Comparison of ENCODE assay signal across 23 mouse cellular contexts in genomic region chr17:88248625-88249024, GRCm38 (mm10).
A peak's percentile ranks its signal among the peaks of the same experiment; 100 is the strongest.
DNase-seq lines count a peak whose midpoint lies in the region; ATAC-seq and TF ChIP-seq lines count a peak whose summit lies in the region.
"Had no signal": no experiment of that assay in that cellular context is flagged by ENCODE, and none has a peak within 500 bp of the region (broad histone marks: within the 10 kb centered on the region; RNA-seq: fewer than 3 reads in every experiment).

No protein-coding gene starts in this region.

- DNase-seq in midbrain, embryonic 11.5 days (ENCODE audit: low spot score, missing footprints) = no peak
- peak; percentile 53 for DNase-seq in MEL (ENCODE audit: low read depth, low spot score)
- no peak for DNase-seq in hindbrain, embryonic 14.5 days (ENCODE audit: low spot score)
- DNase-seq in thymus, adult 2 months = no peak
- no peak for DNase-seq in midbrain, postnatal 0 days (ENCODE audit: low spot score)
- DNase-seq: adrenal gland, adult 2 months; adrenal gland, postnatal 25 days; cerebellum, adult 2 months; cerebellum, postnatal 10 days; gastrocnemius, adult 2 months; gastrocnemius, postnatal 25 days; heart, postnatal 10 days; heart, postnatal 4 days had no signal

- H3K4me1 ChIP-seq in midbrain, embryonic 13.5 days (replicated peaks) = peaks cover 6% of the 10 kb centered on the region
- no peaks in the 10 kb centered on the region for H3K4me1 ChIP-seq in midbrain, embryonic 11.5 days (ENCODE audit: control insufficient read depth, insufficient read depth, low read length)
- peaks cover 3% of the 10 kb centered on the region in 2 experiments; a peak in 1 of 4 replicates for H3K4me1 ChIP-seq in MEL (ENCODE audit: control insufficient read depth in 1 of 2, insufficient read depth in 2 of 2, low read length in 2 of 2)
- H3K4me1 ChIP-seq in hindbrain, embryonic 14.5 days (replicated peaks; ENCODE audit: control insufficient read depth, insufficient read depth, low read length) = peaks cover 4% of the 10 kb centered on the region; the same call in 1 of the 2 replicates
- peaks cover 4% of the 10 kb centered on the region; the same call in 1 of the 2 replicates for H3K4me1 ChIP-seq in thymus, adult 2 months (replicated peaks; ENCODE audit: control insufficient read depth, insufficient read depth, low read length)
- H3K4me1 ChIP-seq in midbrain, postnatal 0 days (ENCODE audit: insufficient read depth, low read length) = 0 out of 2 replicates have a peak, but pooled peaks cover 3% of the 10 kb centered on the region

- no peak for TF ChIP-seq POLR2A in MEL (IDR thresholded peaks at IDR 0.05; ENCODE audit: control insufficient read depth in 1 of 2, insufficient read depth in 1 of 2, low read depth in 1 of 2, low read length in 2 of 2, poor library complexity in 1 of 2)
- no peak for TF ChIP-seq POLR2A in thymus, adult 2 months (IDR thresholded peaks at IDR 0.05; ENCODE audit: control insufficient read depth, extremely low read depth, insufficient read depth, low read length, poor library complexity)

- H3K4me3 ChIP-seq in midbrain, embryonic 13.5 days (replicated peaks) = no peak overlapping the region
- no peak overlapping the region for H3K4me3 ChIP-seq in midbrain, embryonic 11.5 days (ENCODE audit: low read depth, low read length)
- no peak overlapping the region for H3K4me3 ChIP-seq in MEL (ENCODE audit: control insufficient read depth in 1 of 2, insufficient read depth in 1 of 2, low read depth in 2 of 2, low read length in 2 of 2)
- no peak overlapping the region for H3K4me3 ChIP-seq in hindbrain, embryonic 14.5 days (replicated peaks; ENCODE audit: low read length)
- no peak overlapping the region for H3K4me3 ChIP-seq in thymus, adult 2 months (ENCODE audit: control insufficient read depth, insufficient read depth, low read length)
- no peak overlapping the region for H3K4me3 ChIP-seq in midbrain, postnatal 0 days (ENCODE audit: low read depth, low read length)
- H3K4me3 ChIP-seq: embryonic facial prominence, embryonic 15.5 days; erythroblast, embryonic 14.5 days; forebrain, embryonic 10.5 days; gastrocnemius, adult 2 months; hindbrain, embryonic 13.5 days had no signal

- ATAC-seq in midbrain, embryonic 13.5 days = no peak
- no peak for ATAC-seq in midbrain, embryonic 11.5 days (ENCODE audit: low FRiP score)
- 0 out of 2 replicates have a peak, but pooled peaks have one; percentile 26 for ATAC-seq in megakaryocyte progenitor cell, adult 5-6 weeks (replicated peaks; ENCODE audit: poor library complexity)
- no peak for ATAC-seq in hindbrain, embryonic 14.5 days (ENCODE audit: low FRiP score)
- ATAC-seq in midbrain, postnatal 0 days (ENCODE audit: low FRiP score) = no peak
- ATAC-seq: activated CD4-positive, CD25-positive, alpha-beta regulatory T cell, adult 4 months; CD4-positive, CD25-positive, alpha-beta regulatory T cell, adult 4 months; forebrain, embryonic 14.5 days; intestine, embryonic 16.5 days had no signal

- H3K4me2 ChIP-seq in midbrain, embryonic 13.5 days (replicated peaks) = no peak overlapping the region
- no peak overlapping the region for H3K4me2 ChIP-seq in midbrain, embryonic 11.5 days
- no peak overlapping the region for H3K4me2 ChIP-seq in hindbrain, embryonic 14.5 days (replicated peaks)
- no peak overlapping the region for H3K4me2 ChIP-seq in midbrain, postnatal 0 days (ENCODE audit: low read depth, low read length, poor library complexity, severe bottlenecking)
- H3K4me2 ChIP-seq: embryonic facial prominence, embryonic 15.5 days; hindbrain, embryonic 13.5 days had no signal

- no peaks in the 10 kb centered on the region for H3K79me2 ChIP-seq in MEL (ENCODE audit: control insufficient read depth, insufficient read depth, low read length, poor library complexity)

- no peak for TF ChIP-seq RAD21 in MEL (IDR thresholded peaks at IDR 0.05; ENCODE audit: low read depth, low read length)

- TF ChIP-seq EP300 in MEL (IDR thresholded peaks at IDR 0.05; ENCODE audit: low read depth in 1 of 2, low read length in 2 of 2) = no peak

- no peaks in the 10 kb centered on the region for H3K36me3 ChIP-seq in midbrain, embryonic 13.5 days
- H3K36me3 ChIP-seq in midbrain, embryonic 11.5 days (ENCODE audit: control insufficient read depth, insufficient read depth, low read length) = no peaks in the 10 kb centered on the region
- peaks cover 0 to 2% of the 10 kb centered on the region in 2 experiments; a peak in 1 of 4 replicates for H3K36me3 ChIP-seq in MEL (ENCODE audit: control insufficient read depth in 1 of 2, insufficient read depth in 2 of 2, low read length in 2 of 2)
- no peaks in the 10 kb centered on the region for H3K36me3 ChIP-seq in hindbrain, embryonic 14.5 days (replicated peaks; ENCODE audit: control insufficient read depth, insufficient read depth)
- H3K36me3 ChIP-seq in thymus, adult 2 months (ENCODE audit: control insufficient read depth, insufficient read depth, low read length) = no peaks in the 10 kb centered on the region
- no peaks in the 10 kb centered on the region for H3K36me3 ChIP-seq in midbrain, postnatal 0 days (ENCODE audit: insufficient read depth, low read length)
- H3K36me3 ChIP-seq: embryonic facial prominence, embryonic 15.5 days; forebrain, embryonic 10.5 days; hindbrain, embryonic 13.5 days had no signal

- H3K9ac ChIP-seq in midbrain, embryonic 13.5 days (replicated peaks) = 0 out of 2 replicates have a peak overlapping the region, but pooled peaks have one; percentile 7
- no peak overlapping the region for H3K9ac ChIP-seq in midbrain, embryonic 11.5 days (ENCODE audit: low read length)
- H3K9ac ChIP-seq in MEL (ENCODE audit: control insufficient read depth, low read depth, low read length, poor library complexity, severe bottlenecking) = no peak overlapping the region
- H3K9ac ChIP-seq in hindbrain, embryonic 14.5 days = no peak overlapping the region
- H3K9ac ChIP-seq in midbrain, postnatal 0 days (replicated peaks; ENCODE audit: low read length, poor library complexity, severe bottlenecking) = no peak overlapping the region
- H3K9ac ChIP-seq: embryonic facial prominence, embryonic 15.5 days; hindbrain, embryonic 13.5 days had no signal

- 0 out of 2 replicates have a peak, but pooled peaks cover 3% of the 10 kb centered on the region for H3K27me3 ChIP-seq in midbrain, embryonic 13.5 days
- H3K27me3 ChIP-seq in midbrain, embryonic 11.5 days (ENCODE audit: control insufficient read depth, insufficient read depth, low read length) = no peaks in the 10 kb centered on the region
- no peaks in the 10 kb centered on the region for H3K27me3 ChIP-seq in MEL (ENCODE audit: control insufficient read depth in 1 of 2, insufficient read depth in 2 of 2, low read length in 2 of 2)
- H3K27me3 ChIP-seq in hindbrain, embryonic 14.5 days (ENCODE audit: control insufficient read depth, insufficient read depth, low read length) = no peaks in the 10 kb centered on the region
- H3K27me3 ChIP-seq in thymus, adult 2 months (ENCODE audit: control insufficient read depth, insufficient read depth, low read length) = no peaks in the 10 kb centered on the region; the same call in 1 of the 2 replicates
- H3K27me3 ChIP-seq in midbrain, postnatal 0 days (ENCODE audit: insufficient read depth, low read length) = no peaks in the 10 kb centered on the region
- H3K27me3 ChIP-seq: embryonic facial prominence, embryonic 15.5 days; hindbrain, embryonic 13.5 days had no signal

- 74% methylated on average over 5 of the region's 5 CpGs for WGBS in midbrain, embryonic 13.5 days
- 72% methylated on average over 5 of the region's 5 CpGs for WGBS in midbrain, embryonic 11.5 days
- 73% methylated on average over 5 of the region's 5 CpGs for WGBS in hindbrain, embryonic 14.5 days
- 85% methylated on average over 5 of the region's 5 CpGs for WGBS in thymus, adult 2 months
- WGBS in midbrain, postnatal 0 days = 70% methylated on average over 5 of the region's 5 CpGs

- TF ChIP-seq CTCF in MEL (IDR thresholded peaks at IDR 0.05 in 2 of 3, conservative IDR thresholded peaks at IDR 0.05 in 1 of 3; ENCODE audit: control insufficient read depth in 1 of 3, insufficient read depth in 1 of 3, low read depth in 2 of 3, low read length in 3 of 3, poor library complexity in 1 of 3, severe bottlenecking in 1 of 3) = no peak
- TF ChIP-seq CTCF in thymus, adult 2 months (IDR thresholded peaks at IDR 0.05; ENCODE audit: borderline replicate concordance, control insufficient read depth, extremely low read depth, insufficient read depth, low read length, poor library complexity) = no peak
- TF ChIP-seq CTCF in midbrain, postnatal 0 days (IDR thresholded peaks at IDR 0.05) = no peak

- no peak overlapping the region for H3K27ac ChIP-seq in midbrain, embryonic 13.5 days
- H3K27ac ChIP-seq in midbrain, embryonic 11.5 days (ENCODE audit: low read depth, low read length) = no peak overlapping the region
- H3K27ac ChIP-seq in MEL (ENCODE audit: control insufficient read depth, low read depth, low read length) = no peak overlapping the region
- H3K27ac ChIP-seq in hindbrain, embryonic 14.5 days = no peak overlapping the region
- no peak overlapping the region for H3K27ac ChIP-seq in thymus, adult 2 months (ENCODE audit: control insufficient read depth, insufficient read depth, low read length)
- no peak overlapping the region for H3K27ac ChIP-seq in midbrain, postnatal 0 days (ENCODE audit: low read depth, low read length)
- H3K27ac ChIP-seq: embryonic facial prominence, embryonic 15.5 days; forebrain, embryonic 10.5 days; gastrocnemius, adult 2 months; hindbrain, embryonic 13.5 days had no signal

- no peaks in the 10 kb centered on the region for H3K9me3 ChIP-seq in midbrain, embryonic 13.5 days
- H3K9me3 ChIP-seq in midbrain, embryonic 11.5 days (ENCODE audit: control insufficient read depth, low read length) = no peaks in the 10 kb centered on the region
- H3K9me3 ChIP-seq in MEL (replicated peaks; ENCODE audit: insufficient read depth, low read length) = no peaks in the 10 kb centered on the region
- no peaks in the 10 kb centered on the region for H3K9me3 ChIP-seq in hindbrain, embryonic 14.5 days (ENCODE audit: control insufficient read depth, low read length)
- H3K9me3 ChIP-seq in midbrain, postnatal 0 days (ENCODE audit: low read length) = no peaks in the 10 kb centered on the region
- H3K9me3 ChIP-seq: embryonic facial prominence, embryonic 15.5 days; forebrain, embryonic 10.5 days; hindbrain, embryonic 13.5 days had no signal

TF ChIP-seq in MEL, 35 proteins besides CTCF, POLR2A, EP300 and RAD21:
- TF ChIP-seq NELFE (IDR thresholded peaks at IDR 0.05; ENCODE audit: low read depth, low read length) = no peak
- peak in 1 of 2 experiments; percentile 49; a peak in 1 of 4 replicates for TF ChIP-seq USF2 (IDR thresholded peaks at IDR 0.05; ENCODE audit: borderline replicate concordance in 1 of 2, insufficient read depth in 1 of 2, low read depth in 1 of 2, low read length in 2 of 2)
- TF ChIP-seq USF1 (IDR thresholded peaks at IDR 0.05; ENCODE audit: low read depth, low read length) = peak; percentile 89
- TF ChIP-seq MAX (IDR thresholded peaks at IDR 0.05; ENCODE audit: low read length) = peak; percentile 68
- no peak for TF ChIP-seq MAFK (IDR thresholded peaks at IDR 0.05; ENCODE audit: borderline replicate concordance, low read depth, low read length)
